Mouse (Mus musculus) bone marrow macrophage, adult 2 months (primary cell): Measurements from ENCODE around the gene Klk9. TPM values are rescaled to one million over a fixed set of nuclear protein-coding genes. Genes with fewer than 3 reads are reported as not detected.

Experiments
- H3K27ac ChIP-seq: 2 replicates; pipeline ENCODE4 v1.5.1; 2012; ENCODE audit warnings: low read depth, low read length; ENCODE audit not compliant: insufficient read depth
- H3K4me1 ChIP-seq: 2 replicates; pipeline ENCODE4 v1.6.1; 2012; ENCODE audit warnings: low read length; ENCODE audit not compliant: control insufficient read depth, insufficient read depth
- H3K4me3 ChIP-seq: 2 replicates; pipeline ENCODE4 v1.5.1; 2012; ENCODE audit warnings: mild to moderate bottlenecking, low read length, moderate library complexity; ENCODE audit not compliant: insufficient read depth
- CTCF ChIP-seq: IDR thresholded peaks from 2 replicates; pipeline ENCODE4 v1.5.1; 2012; ENCODE audit warnings: low read depth, mild to moderate bottlenecking, low read length, moderate library complexity
- POLR2A ChIP-seq: IDR thresholded peaks from 2 replicates; pipeline ENCODE4 v1.6.1; 2012; ENCODE audit warnings: mild to moderate bottlenecking, low read depth, low read length, borderline replicate concordance
- polyA plus RNA-seq: library from polyadenylated mRNA; stranded (reverse); fragments of >200 nt; gene quantifications from 2 replicates; pipeline ENCODE4 v1.2.4, GENCODE M21; 2012; ENCODE audit not compliant: missing spikeins, insufficient read depth, insufficient read length

Gene Klk9
- polyA plus RNA-seq = not detected in 2 replicates

DNA sequence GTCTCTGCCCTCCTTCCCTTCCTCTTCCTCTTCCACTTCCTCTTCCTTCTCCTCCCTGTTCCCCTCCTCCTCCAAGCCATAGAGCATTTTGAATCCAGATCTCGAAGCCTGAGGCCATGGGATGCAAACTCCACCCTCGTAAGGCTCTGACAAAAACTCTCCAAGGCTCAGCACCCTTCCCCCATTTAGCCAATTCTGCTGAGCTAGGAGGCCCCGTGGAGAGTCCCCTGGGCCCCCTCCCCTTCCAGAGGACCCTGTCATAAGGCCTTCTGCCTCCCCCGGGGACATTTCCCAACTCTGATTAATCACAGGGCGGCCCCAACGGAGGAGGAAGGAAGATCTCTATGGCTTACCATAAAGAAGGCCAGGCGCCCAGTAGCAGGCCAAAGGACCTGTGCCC lies at the start of gene Klk9:
Gene Klk9, plus strand, starts transcription at position 301 of the 400 bp plus-strand sequence.
- Histone ChIP-seq H3K27ac (no peak within 1 kb of the TSS), H3K4me3 (no peak within 1 kb of the TSS), H3K4me1 (0 out of 2 replicates have a peak, but pooled peaks cover 1% of the 10 kb centered on the region)
- TF ChIP-seq CTCF (no peak), POLR2A (no peak)

DNA sequence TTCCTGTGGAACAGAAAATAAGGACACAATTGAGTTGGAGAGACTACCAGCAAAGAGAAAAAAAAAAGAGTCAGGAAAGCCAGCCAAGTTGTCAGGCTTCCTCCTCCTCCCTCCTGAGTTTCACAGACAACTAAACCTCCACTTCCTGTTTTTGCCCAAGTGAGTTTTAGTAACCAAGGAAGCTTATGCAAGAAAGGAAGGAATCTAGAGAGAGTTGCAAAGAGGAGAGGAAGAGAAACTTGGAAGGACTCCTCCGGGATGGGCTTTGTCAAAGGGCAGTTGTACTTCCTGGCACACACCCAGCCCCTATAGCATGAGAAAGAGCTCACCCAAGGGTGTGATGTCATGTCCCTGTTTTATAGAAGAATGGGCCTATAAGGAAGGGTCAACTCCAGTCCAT lies 43.9 kb upstream of the Klk9 start:
- H3K4me1 ChIP-seq = peaks cover 25% of the 10 kb centered on the region
- H3K4me3 ChIP-seq = no peak overlapping the region
- no peak for TF ChIP-seq POLR2A
- H3K27ac ChIP-seq = peak overlapping the region; percentile 27; the same call in 1 of the 2 replicates

DNA sequence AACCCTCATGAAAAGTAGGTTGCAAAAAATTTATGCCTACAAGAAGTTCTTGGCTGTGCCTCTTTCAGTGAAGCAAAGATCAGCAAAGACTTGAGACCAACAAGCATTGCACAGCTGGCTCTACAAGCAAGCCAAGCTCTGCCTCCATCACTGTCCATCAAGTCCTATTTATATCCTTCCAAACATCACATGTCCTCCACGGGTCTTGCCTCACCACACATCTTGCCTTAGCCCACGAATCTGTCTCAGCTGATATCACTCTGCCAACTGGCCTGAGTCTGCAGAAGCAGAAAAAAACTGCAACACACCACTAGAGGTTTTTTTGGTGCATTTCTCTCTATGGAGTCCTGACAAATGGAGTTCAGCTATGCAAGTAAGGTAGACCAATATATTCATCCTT lies 38.9 kb upstream of the Klk9 start:
- TF ChIP-seq POLR2A (no peak), CTCF (no peak)
- 0 out of 2 replicates have a peak overlapping the region, but pooled peaks have one; percentile 10 for H3K27ac ChIP-seq
- H3K4me3 ChIP-seq = no peak overlapping the region
- H3K4me1 ChIP-seq = peaks cover 16% of the 10 kb centered on the region

DNA sequence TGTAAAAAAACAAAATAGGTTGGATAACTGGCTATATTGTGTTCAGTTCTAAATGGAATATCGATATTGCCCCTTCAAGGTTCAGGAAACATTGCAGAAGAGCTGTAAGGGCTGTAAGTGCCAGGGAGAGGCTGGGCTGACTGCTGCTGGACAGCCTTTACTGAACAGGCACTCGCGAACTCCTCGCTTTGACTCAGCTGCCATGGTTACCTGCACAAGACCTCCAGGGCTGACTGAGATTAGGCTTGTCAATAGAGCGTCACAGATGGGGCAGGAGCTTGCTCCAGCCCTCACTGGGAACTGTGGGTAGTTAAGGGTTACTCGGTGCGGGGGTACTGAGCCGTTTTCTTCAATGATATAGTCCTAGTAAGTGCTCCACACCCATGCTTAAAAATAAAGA lies 25.2 kb upstream of the Klk9 start:
- Histone ChIP-seq H3K4me1 (no peaks in the 10 kb centered on the region), H3K4me3 (no peak overlapping the region), H3K27ac (no peak overlapping the region)
- no peak for TF ChIP-seq CTCF
- no peak for TF ChIP-seq POLR2A

DNA sequence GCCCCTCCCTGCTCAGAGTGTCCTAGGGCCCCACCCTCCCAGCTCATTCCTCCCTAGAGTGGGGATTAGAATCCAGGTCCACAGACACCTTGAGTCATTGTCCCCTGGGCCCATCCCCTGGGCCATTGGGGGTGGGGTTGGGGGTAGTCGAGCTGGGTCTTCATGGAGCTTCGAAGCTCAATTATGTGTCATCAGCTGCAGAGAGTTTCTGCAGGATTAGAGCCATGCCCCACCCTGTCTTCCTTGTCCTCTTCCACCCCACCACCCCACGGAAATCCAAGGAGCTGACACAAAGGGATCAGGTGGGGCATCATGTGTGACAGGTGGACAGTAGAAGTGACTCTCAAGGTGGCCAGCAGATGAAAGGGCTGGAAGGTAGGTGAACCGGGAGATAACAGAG lies 23.1 kb upstream of the Klk9 start, which contains the start of gene Klk12:
Gene Klk12, plus strand, starts transcription at position 301 of the 400 bp plus-strand sequence.
- TF ChIP-seq CTCF (no peak), POLR2A (no peak)
- Histone ChIP-seq H3K4me3 (no peak within 1 kb of the TSS), H3K4me1 (no peaks in the 10 kb centered on the region), H3K27ac (no peak within 1 kb of the TSS)

GRCm38 (mm10) chr7:43769636-43770035 lies 22.1 kb upstream of the Klk9 start:
- Histone ChIP-seq H3K4me1 (no peaks in the 10 kb centered on the region), H3K27ac (no peak overlapping the region), H3K4me3 (no peak overlapping the region)
- TF ChIP-seq CTCF (no peak), POLR2A (no peak)

GRCm38 (mm10) chr7:43770701-43771100 lies 21.0 kb upstream of the Klk9 start:
- Histone ChIP-seq H3K4me3 (no peak overlapping the region), H3K27ac (no peak overlapping the region), H3K4me1 (no peaks in the 10 kb centered on the region)
- TF ChIP-seq POLR2A (no peak), CTCF (no peak)

- H3K4me3 ChIP-seq = no peak overlapping the region
- H3K27ac ChIP-seq = no peak overlapping the region
- no peaks in the 10 kb centered on the region for H3K4me1 ChIP-seq
- no peak for TF ChIP-seq POLR2A
- TF ChIP-seq CTCF = no peak
Observed at GRCm38 (mm10) chr7:43771916-43772315, 19.8 kb upstream of the Klk9 start.

DNA sequence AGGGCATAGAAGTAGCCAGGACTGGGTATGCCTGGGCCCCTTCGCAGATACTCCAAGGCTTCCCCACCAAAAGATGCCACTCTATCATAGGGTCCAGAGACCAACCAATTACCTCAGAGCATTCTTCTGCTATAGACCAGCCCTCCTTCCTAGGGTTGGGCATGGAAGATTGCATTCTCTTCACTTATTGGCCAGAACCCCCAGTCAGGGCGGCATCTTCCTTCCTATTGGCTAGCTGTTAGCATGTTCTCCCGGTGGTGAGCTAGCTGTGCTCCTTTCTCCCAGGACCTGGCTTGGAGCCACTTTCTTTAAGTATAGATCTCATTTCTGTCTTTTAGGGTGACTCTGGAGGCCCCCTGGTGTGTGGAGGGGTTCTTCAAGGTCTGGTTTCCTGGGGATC lies 18.8 kb upstream of the Klk9 start:
- no peaks in the 10 kb centered on the region for H3K4me1 ChIP-seq
- TF ChIP-seq POLR2A = no peak
- no peak for TF ChIP-seq CTCF
- H3K27ac ChIP-seq = no peak overlapping the region
- H3K4me3 ChIP-seq = no peak overlapping the region

DNA sequence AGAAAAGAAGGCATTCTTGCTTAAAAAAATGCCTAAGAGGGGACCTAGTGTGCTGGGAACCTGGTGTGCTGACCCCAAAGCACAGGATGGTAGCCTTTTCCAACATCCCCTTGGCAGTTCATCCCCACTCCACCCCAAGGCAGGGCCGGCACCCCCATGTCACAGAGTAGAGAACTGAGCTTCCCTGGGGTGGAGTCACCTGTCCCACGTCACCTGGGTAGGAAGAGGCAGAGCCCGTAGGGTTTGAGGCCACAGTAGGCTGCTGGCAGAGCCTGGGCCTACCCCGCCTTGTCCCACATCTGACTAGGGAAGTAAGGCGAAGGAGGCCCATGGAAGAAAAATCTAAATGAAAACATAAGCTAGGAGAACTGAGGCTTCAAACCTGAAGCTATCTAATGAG lies 17.3 kb upstream of the Klk9 start, which contains the start of gene Klk11:
Gene Klk11, plus strand, starts transcription at position 241 of the 400 bp plus-strand sequence.
- TF ChIP-seq CTCF (no peak), POLR2A (no peak)
- H3K27ac ChIP-seq = no peak within 1 kb of the TSS
- no peak within 1 kb of the TSS for H3K4me3 ChIP-seq
- no peaks in the 10 kb centered on the region for H3K4me1 ChIP-seq

DNA sequence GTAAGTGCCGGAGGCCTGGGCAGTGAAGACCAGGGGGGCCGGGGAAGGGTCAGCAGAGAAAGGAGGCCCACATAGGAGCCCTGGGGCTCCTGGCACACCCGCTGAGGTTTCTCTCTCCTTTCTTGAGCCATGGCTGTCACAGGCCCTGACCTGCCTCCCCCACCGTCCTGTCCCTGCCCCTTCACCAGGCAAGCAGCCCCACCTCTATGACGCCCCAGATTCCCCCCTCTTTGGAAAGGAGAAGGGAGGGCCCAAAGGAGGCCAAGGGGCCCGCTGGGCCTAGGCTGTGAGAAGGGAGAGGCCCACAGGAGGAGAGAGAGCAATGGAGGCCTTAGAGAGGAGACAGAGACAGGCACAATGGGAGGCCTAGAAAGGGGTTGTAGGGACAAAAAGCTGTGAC lies 16.9 kb upstream of the Klk9 start:
- Histone ChIP-seq H3K27ac (no peak overlapping the region), H3K4me1 (no peaks in the 10 kb centered on the region), H3K4me3 (no peak overlapping the region)
- TF ChIP-seq CTCF = no peak
- no peak for TF ChIP-seq POLR2A
